Mouse (Mus musculus) spleen, adult 2 months (tissue): ENCODE measurements around the gene Nrp1.

Experiments used
- CTCF ChIP-seq: fragments of 200-500 bp; IDR thresholded peaks from 2 replicates; pipeline ENCODE4 v1.5.1; 2011; ENCODE audit warnings: mild to moderate bottlenecking, inconsistent platforms; ENCODE audit not compliant: insufficient read depth, insufficient read length, insufficient replicate concordance; ENCODE audit errors: extremely low read depth
- POLR2A ChIP-seq: fragments of 200-500 bp; IDR thresholded peaks from 2 replicates; pipeline ENCODE4 v1.6.1; 2011; ENCODE audit warnings: low read depth, low read length, inconsistent platforms

GRCm38 (mm10) chr8:128356170-128356569, 2.2 kb upstream of the Nrp1 start:
- TF ChIP-seq CTCF (no peak), POLR2A (no peak)
